Mouse (Mus musculus): ENCODE data around the gene Btg2.

Gene Btg2

DNA sequence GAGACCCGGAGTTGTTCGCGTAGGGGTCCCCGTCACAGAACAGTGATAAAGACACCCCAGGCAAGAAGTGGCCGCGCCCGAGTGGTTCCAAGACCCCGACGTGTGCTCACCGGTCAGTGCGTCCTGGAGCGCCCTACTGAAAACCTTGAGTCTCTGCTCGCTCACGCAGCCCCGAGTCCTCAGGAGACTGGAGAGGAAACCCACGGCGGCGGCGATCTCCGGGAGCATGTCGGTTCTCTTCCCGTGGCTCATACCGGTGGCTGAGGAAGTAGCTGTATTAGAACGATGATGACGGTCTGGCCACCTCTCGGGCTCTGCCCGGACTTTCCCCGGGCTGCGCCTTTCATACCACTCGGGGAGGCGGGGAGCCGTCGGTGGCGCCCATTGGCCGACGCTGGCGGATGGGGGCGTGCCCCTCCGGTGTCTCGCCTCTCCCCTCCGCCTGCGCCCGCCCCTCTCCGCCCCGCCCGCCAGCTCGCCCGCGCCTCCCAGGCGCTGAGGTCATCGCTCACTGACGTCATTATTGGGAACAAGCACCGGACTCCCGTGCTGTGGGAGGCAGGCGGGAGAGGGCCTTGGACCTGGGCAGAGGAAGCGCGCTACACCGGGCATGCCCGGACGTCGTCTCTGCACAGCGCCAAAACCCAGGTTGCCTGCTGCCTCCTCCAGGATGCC lies at the start of gene Btg2:
Btg2 (minus strand) TSS at position 319 of the 675 bp plus-strand sequence.
- DNase-seq (ENCODE audit: extremely low read depth, low read depth, low spot score), result no peak

DNA sequence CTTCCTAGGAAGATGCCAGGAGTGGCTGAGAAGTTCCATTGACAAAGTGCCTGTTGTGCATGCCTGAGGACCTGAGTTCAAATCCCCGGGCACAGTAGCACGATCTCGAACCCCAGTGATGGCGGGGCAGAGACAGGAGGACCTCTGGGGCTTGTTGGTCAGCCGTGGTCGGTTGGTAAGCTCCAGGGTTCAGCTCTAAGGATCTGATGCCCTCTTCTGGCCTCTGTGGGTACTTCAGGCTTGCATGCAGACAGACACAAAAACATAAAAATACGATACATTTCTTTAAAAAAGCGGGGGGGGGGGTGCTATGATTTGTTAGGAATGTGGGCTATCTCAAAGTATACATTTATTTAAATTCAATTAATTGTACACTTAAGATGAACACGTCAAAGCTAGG lies 43.3 kb upstream of the Btg2 start:
- no peak for DNase-seq (ENCODE audit: extremely low read depth, low read depth, low spot score)

DNA sequence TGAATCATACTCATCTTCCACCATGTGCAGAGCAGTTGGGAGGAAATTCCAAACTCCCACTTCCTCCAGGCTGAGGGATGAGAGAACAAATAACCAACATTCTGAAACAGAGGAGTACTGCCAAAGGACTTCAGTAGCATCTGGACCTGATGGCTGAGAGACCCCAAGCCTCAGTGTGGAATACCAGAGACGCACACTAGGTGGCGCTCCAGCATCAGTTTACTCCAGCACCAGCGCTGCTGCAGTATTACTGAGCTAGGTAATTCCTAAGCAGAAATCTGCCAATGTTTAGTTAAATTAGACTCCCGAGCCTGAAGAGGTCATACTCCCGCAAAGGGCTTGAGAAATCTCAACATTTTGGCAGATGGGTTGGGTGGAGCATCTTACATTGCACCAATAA lies 41.3 kb upstream of the Btg2 start:
- DNase-seq (ENCODE audit: extremely low read depth, low read depth, low spot score), result no peak

DNA sequence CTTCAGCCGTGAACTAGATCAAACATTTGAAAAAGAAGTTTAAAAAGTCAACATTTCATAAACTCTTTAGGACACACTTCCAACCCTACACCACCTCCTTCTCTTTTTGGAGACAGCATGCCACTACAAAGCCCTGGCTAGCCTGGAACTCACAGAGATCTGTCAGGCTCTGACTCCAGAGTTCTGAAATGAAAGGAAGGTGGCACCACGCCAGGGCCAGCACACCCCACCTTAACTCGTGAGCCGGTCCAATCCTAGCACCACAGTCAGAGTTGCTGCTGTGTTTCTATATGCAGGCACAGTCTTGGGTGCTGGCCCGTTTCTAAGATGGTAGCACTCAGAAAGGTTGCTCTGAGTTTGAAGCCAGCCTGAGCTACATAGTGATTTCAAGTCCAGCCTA lies 38.2 kb upstream of the Btg2 start:
- DNase-seq (ENCODE audit: extremely low read depth, low read depth, low spot score), result no peak

DNA sequence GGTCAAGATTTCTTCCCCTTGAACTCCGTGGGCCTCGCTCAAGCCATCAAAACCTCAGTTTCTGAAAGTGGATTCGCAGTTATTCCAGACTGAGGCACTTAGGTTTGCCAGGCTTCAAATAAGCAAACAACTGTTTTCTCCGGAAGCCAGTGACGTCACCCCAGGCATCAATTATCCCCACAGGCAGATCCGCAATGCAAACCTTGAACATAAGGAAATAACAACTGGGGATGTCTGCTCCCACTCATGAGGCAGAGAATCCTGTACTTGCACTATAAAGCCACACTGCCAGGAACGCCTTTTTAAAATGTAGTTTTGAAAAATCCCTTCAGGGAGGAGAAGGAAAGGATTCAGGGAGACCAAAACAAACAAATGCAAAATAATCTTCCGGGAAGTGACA lies 36.5 kb upstream of the Btg2 start:
- DNase-seq (ENCODE audit: extremely low read depth, low read depth, low spot score), result no peak

DNA sequence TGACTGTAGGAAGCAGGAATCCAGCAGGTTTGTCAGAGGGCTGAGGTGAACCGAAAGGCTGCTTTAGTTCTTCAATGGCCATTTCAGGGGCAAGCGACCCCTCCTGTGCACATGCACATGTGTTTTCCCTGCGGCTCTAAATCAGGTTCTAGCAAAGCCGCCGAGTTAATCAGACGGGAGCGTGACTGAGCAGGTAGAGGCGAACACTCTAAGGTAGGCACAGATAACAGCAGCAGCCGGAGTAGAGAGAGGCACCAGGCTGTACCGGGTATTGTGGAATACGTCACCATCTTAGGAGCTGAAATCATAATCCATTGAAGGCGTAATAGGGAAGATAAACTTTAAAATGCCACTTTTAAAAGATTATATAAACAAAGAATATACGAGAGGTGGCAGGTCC lies 35.8 kb upstream of the Btg2 start:
- no peak for DNase-seq (ENCODE audit: extremely low read depth, low read depth, low spot score)

DNA sequence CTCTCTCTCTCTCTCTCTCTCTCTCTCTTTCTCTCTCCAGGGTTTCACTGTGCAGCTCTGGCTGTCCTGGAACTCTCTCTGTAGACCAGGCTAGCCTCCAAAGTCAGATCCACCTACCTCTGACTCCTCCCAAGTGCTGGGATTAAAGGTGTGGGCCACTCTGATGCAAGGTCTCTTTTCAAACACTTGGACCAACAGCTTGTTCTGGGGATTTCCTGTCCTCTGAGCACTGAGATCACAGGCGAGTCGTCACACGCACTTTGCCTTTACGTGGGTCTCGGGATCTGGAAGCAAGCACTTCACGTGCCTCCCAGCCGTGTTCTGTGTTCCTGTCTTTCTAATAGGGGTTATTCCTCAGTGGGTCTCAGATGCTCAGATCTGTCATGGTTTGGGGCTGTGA lies 35.1 kb upstream of the Btg2 start:
- peak; percentile 92 for DNase-seq (ENCODE audit: extremely low read depth, low read depth, low spot score)

DNA sequence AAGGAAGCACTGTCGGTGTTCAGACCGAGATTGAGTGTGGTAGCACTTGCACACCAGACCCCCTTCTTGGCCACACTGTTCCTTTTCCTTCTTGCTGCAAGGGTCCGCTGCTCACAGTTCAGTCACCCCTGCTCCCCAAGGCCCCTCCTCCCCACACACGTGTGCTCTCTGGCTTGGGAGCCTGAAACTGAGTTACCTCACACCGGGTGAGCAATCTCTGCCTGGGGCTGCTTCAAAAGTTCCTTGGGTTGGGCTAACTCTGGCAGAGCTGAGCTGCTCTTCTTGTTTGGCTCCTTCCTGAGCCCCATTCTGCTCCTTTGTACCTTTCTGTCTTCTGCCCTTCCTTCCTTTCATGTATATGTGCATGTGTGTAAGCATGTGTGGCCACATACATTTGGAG lies 34.6 kb upstream of the Btg2 start:
- peak; percentile 89 for DNase-seq (ENCODE audit: extremely low read depth, low read depth, low spot score)

DNA sequence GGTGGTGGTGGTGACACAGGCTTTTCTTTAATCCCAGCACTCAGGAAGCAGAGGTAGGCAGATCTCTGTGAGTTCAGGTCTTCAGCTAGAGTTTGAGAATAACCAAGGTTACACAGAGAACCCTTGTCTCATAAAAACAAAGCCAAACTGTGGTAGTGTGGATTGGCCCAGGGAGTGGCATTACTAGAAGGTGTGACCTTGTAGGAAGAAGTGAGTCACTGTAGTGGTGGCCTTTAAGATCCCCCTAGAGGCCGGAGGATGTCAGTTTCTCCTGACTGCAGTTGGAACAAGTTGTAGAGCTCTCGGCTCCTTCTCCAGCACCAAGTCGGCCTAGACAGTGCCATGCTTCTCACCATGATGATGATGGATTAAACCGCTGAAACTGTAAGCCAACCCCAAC lies 32.1 kb upstream of the Btg2 start, which contains the start of gene Chit1:
Chit1 (plus strand) TSS at position 264 of the 400 bp plus-strand sequence.
- no peak for DNase-seq (ENCODE audit: extremely low read depth, low read depth, low spot score)

DNA sequence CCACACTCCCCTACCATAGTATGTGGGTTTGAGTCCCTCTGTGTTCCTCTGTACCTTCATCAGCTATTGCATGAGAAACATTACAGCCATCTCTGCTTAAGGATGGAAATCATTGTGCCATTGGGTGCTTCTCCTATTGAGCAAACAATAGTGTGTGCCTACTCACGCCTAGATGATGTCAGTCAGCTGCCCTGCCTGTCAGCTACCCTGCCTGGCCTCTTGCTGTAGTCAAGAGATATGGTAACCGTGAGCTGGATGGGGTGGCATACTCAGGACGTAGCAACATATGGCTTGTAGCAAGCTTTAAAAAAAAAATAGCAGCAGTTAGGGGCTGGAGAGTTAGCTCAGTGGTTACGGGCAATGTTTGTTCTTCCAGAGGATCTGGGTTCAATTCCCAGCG lies 31.5 kb upstream of the Btg2 start:
- DNase-seq (ENCODE audit: extremely low read depth, low read depth, low spot score), result no peak

DNA sequence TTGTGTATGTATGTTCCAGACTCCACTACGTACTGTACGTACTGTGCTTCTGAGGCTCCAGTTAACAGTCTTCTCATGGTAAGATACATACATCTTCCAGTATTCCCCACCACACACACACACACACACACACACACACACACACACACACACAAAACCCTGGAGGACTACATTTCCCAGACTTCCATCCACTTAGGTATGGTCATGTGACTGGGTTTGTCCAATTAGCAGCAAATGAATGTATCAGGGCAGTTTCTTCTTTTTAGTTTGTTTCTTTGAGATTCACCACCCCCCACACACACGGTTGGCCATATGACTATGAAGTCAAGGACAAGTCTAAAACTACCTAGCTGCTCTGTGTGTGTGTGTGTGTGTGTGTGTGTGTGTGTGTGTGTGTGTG lies 31.1 kb upstream of the Btg2 start:
- DNase-seq (ENCODE audit: extremely low read depth, low read depth, low spot score), result no peak

DNA sequence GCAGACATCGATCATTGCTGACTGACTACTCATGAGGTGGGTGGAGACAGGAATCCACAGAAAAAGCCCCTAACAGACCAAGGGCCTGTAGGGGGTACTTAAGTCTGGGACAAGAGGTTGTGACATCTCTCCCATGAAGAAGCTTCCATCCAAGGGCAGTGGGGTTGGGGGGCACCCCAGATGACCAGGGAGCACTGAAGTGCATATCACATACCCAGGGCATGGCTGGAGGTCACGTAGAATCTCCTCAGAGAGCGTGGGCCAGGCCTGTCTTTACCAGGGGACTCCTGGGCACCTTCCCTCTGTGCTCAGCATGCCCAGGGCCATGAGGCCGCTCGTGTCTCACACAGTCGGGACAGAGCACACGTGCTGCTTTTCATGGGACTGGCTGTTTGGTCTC lies 28.9 kb upstream of the Btg2 start:
- no peak for DNase-seq (ENCODE audit: extremely low read depth, low read depth, low spot score)

DNA sequence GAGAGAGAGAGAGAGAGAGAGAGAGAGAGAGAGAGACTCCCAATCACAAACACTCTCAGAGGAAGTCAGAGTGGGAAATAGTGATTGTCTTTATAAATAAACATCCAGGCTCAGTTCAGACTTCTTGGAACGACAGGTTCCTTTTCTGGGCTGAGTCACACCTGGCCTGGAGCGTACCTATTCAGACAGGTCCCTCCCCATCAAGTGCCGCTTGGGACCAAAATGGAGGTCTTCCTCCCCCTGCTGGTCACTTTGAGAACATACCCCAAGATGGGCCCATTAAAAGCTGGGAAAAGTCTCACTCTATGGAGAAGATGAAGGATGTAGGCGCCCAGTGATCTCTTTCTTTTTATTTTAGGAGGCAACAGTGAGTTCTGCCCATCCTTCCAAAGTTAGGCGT lies 27.8 kb upstream of the Btg2 start:
- peak; percentile 82 for DNase-seq (ENCODE audit: extremely low read depth, low read depth, low spot score)

DNA sequence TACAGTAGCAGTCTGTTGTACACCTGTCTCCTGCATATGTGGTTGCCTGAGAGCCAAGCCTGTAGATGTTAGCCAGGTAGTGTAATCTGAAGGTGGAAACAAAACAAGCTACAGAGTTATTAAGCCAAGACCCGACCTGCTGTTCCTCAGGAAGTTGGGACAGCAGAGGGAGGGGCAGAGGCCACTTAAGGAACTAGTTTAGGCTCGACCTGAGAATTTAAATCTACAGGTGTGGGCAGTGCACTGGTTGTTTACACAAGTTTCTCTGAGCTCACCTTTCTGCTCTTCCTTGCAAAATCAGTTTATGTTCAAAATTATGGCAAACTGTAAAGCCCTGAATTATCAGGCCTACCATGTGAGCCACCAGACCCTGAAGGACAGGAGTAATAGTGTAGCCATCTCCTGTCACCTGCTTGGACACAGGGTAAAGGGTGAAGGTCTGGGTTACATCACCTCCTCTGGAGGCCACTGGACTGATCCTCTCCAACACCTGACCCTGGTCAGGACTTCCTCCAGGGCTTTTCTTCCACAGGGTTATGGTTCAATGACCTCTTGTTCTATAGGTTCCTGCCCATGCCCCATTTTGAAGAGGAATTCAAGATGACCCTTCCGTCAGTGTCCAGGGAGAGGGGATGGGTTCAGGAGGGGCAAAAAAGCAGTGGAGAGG lies 27.0 kb upstream of the Btg2 start:
- no peak for DNase-seq (ENCODE audit: extremely low read depth, low read depth, low spot score)

DNA sequence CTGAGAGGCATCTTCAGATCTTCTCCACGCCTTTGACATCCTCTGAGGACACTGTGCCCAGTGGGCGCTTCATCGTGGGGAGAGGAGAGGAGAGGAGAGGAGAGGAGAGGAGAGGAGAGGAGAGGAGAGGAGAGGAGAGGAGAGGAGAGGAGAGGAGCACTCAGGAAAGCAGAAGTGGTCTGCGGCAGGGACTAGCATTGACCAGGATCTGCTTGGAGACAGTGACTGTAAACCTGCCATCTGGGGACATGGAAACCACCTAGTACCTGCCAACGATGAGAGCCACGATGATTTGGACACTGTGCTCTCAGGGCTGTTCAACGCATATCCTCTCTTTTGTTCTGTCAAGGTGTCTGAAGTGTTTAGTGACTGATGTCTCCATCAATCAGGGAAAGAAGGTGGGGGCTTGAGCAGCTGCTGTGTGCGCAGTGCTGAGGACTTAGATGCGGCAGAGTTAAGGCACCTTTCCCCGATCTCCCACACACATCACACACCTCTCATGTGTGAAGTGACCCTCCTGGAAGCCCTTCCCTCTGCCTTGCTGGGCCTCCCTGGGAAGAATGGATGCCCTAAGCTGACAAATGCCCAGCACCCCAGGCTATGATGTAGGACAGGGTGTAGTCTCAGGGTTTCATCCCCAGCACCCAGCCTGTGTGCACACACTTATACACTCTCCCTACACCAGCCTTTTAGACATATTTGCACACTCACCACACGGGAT lies 26.3 kb upstream of the Btg2 start:
- DNase-seq (ENCODE audit: extremely low read depth, low read depth, low spot score), result no peak

DNA sequence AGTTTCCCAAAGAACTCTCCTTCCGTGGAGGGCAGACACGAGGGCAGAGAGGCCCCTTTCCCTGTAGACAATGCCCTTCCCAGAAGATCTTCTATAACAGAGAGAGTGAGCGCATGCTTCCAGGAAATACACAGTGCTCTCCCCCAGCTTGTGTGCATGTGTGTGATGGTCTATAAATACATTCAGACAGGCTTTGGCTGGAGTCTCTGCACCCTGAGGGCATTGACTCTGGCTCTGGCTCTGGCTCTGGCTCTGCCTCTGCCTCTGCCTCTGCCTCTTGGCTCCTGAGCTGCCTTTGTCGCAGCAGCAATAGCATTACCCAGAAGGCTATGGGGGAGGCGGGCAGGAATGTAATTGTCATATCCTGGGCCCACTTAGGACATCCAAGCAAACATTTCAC lies 24.9 kb upstream of the Btg2 start:
- DNase-seq (ENCODE audit: extremely low read depth, low read depth, low spot score), result peak; percentile 68

DNA sequence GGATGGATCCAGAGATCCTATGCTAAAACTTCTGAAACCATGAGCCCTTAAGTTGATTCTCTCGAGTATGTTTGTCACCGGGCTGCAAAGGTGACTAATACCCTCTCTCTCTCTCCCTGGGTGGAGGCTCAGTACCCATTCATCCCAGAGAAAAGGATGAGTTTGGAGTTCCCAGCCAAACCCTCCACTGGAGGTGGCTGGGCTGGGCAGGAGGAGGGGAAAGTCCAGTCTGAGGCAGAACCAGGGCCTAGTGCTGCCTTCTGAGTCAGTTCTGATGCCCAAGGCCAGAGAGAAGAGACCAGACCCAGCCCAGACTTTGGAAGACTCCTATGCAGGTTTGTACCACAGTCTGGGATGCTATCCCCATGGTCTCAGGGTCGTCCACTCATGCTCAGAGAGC lies 22.7 kb upstream of the Btg2 start:
- no peak for DNase-seq (ENCODE audit: extremely low read depth, low read depth, low spot score)

DNA sequence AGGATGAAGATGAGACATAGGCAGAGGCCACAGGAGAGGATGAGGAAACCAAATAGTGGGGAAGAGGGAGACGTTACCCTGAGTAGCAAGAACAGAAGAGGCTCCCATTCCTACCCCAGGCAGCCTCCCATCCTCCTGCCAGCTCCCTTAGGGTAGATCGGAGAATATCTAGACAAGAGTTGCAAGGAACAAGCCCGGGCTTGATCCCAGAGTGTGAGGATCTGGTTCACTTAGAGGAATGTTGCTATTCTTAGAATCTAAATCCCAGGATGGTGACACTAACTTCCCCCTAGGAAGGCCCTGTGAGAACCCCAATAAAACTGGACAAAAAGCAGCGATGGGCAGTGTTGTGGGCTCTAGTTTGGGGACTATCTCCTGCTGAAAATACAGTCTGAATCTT lies 22.0 kb upstream of the Btg2 start:
- DNase-seq (ENCODE audit: extremely low read depth, low read depth, low spot score), result no peak

DNA sequence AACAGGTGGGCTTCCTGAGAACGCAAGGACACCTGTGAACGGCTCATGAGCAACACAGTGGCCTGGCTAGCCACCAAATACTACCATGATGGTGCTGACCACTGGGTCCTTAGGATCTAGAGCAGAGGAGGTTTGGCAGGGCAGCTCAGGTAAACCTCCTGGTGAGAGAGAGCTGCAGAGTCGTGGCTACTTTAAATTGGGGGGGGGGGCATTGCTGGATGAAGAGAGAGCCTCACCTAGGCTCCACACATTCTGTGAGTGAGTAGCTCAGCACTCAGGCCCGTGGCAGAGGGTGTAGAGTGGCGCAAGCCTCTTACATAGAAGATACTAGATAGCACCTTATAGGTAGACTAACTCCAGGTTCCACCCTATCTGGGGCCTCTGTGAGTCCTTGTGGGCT lies 21.5 kb upstream of the Btg2 start:
- DNase-seq (ENCODE audit: extremely low read depth, low read depth, low spot score), result no peak

DNA sequence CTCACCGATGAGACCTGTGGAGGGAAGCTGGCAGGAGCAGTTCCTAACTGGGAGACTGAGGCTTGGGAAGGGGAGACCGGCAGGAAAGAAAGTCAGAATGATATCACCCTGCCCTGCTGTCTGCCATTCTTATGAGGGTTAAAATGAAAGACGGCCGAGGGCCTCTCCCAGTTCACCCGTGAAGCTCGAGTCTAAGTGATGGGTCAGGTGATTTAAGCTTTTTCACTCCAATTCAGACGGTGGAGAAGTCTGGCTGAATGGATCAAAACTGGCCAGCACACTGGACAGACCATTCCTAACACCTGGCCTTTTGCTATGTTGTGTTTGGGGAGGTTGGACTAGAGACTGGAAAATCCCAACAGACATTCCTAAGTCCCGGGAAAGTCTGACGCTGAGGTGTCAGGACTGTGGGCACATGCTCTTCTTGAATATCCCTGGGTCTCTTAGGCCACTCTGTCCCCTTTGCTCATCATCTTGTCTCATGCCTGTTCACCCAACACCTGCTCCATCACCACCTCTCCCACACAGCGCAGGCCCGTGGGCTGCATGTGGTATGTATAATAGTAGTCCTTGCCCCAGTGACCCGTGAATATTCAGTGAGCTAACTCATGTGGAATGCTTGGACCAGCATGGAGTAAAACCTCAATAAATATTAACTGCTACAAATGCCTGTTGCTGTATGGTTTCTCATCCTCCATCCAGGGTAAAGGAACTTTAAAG lies 20.8 kb upstream of the Btg2 start:
- no peak for DNase-seq (ENCODE audit: extremely low read depth, low read depth, low spot score)

DNA sequence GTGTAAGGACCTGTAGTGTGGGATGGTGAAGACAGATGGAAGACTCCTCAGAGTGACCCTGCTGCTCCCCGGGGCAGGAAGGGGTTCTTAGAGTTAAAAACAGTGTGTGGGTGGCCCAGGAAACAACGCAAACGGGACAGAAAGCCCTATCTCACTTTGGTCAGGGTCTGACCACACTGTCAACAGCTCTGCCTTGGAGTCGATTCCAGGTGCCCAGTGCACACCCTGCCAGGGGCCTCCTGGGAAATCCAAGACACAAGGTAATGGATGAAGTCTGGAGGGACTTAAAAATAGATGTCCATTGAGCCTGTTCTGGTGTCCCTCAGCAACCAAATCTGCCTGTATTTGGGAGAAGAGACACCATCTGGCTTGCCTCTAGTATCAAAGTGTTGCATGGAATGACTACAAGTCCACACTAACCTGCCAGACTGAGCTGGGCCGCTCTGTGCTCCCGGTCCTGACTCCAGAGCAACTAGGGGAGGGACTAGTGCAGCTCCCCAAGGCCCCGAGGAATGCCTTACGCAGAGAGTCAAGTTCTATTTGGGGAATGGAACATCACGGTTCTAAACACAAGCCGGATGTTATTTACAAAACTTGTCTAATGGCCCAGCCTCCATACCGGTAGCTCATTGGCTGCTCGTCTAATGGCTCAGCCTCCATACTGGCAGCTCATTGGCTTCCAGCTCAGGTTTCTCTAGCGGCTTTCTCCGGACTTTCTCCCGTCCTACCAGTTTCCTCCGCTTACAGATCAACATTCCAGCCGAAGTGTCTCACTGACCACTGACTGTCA lies 20.0 kb upstream of the Btg2 start:
- DNase-seq (ENCODE audit: extremely low read depth, low read depth, low spot score), result peak; percentile 81
